Mouse (Mus musculus): Measurements from ENCODE around the gene Grhl1. TPM values are rescaled to one million over a fixed set of nuclear protein-coding genes. Genes with fewer than 3 reads are reported as not detected.

Gene Grhl1
- polyA plus RNA-seq, 1 experiment from 2014 or later: 2.8 TPM

DNA sequence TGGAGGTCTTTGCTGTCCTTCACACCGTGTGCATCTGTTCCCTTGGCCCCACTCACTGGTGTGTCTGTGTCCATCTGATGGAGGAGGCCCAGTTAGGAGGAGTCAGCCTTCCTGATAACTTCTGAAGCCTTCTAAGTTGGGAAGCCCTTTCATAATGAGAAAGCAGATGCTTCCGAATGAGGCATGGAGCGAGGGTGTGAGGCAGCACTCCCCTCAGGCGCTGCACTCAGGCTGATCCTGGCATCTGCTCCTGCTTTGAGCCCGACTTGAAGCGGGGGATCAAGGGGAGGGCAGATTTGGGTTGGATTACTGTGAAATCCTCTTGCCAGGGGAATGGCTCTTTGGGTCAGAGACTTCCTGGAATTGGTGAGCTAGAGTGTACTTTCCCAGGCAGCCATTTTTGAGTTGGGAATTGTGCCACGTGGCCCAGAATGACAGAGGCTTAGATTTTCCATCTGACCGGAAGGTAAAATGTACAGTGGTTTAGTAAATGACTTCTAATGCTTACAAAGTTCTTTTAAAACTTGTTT lies 27.3 kb downstream of the Grhl1 start:
- Histone ChIP-seq H3K27me3 (ENCODE audit: insufficient read depth, low read length) (no peaks in the 10 kb centered on the region), H3K27ac (no peak overlapping the region), H3K4me1 (replicated peaks; ENCODE audit: insufficient read depth, low read length) (no peaks in the 10 kb centered on the region), H3K4me3 (replicated peaks; ENCODE audit: low read depth, low read length) (no peak overlapping the region), H3K4me2 (ENCODE audit: low read length) (no peak overlapping the region), H3K36me3 (ENCODE audit: insufficient read depth, low read length) (no peaks in the 10 kb centered on the region), H3K9me3 (replicated peaks; ENCODE audit: low read length) (no peaks in the 10 kb centered on the region), H3K9ac (ENCODE audit: low read depth, low read length) (no peak overlapping the region)
- WGBS: 57% methylated on average over 8 of the region's 8 CpGs
- DNase-seq (ENCODE audit: low spot score) (no peak), ATAC-seq (replicated peaks; ENCODE audit: low FRiP score, low read depth) (no peak)
- TF ChIP-seq CTCF (IDR thresholded peaks at IDR 0.05; ENCODE audit: low read depth): no peak

DNA sequence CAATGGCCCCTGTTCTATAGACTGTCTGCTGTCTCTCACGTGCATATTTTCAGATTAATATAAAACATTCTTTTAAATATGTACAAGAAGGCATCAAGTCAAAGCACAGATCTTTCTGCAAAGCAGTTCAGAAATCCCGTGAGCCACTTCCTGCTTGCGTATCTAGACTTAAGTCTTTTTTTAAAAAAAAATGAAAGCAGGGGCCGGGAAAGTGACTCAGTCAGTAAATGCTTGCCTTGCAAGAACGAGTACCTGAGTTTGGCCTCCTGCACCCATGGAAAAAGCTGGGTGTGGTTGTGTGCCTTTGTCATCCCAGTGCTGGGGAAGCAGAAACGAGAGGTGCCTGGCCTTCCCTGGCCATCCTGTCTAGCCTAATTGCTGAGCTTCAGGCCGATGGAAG lies 28.0 kb downstream of the Grhl1 start:
- 90% methylated on average over 7 of the region's 7 CpGs for WGBS
- H3K27ac ChIP-seq: no peak overlapping the region

DNA sequence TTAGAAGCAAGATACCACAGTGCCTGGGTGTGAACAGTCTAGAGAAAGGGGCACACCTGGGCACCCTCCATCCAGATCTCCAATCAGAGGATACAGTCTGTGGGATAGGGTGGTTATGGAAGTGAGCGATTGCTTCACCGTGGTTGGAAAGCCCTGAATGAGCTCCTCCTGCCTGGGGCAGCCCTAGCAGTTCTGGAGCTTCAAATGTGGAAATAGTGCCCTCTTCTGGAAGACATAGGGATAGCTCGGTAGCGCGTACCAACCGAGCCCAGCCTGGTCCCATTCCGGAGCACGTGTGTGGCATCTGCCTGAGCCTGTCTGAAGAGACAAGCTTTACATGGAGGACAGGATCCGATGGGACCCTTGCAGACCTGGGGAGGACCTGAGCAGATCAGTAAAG lies 28.7 kb downstream of the Grhl1 start:
- Histone ChIP-seq H3K27me3 (ENCODE audit: insufficient read depth, low read length) (no peaks in the 10 kb centered on the region), H3K4me1 (replicated peaks; ENCODE audit: insufficient read depth, low read length) (no peaks in the 10 kb centered on the region), H3K4me3 (replicated peaks; ENCODE audit: low read depth, low read length) (no peak overlapping the region), H3K9ac (ENCODE audit: low read depth, low read length) (no peak overlapping the region), H3K27ac (no peak overlapping the region), H3K4me2 (ENCODE audit: low read length) (no peak overlapping the region), H3K9me3 (replicated peaks; ENCODE audit: low read length) (no peaks in the 10 kb centered on the region), H3K36me3 (ENCODE audit: insufficient read depth, low read length) (no peaks in the 10 kb centered on the region)
- peak; percentile 85 for DNase-seq (ENCODE audit: low spot score)
- WGBS: 3% methylated on average over 9 of the region's 9 CpGs
- peak; percentile 85 for TF ChIP-seq CTCF (IDR thresholded peaks at IDR 0.05; ENCODE audit: low read depth)
- ATAC-seq (replicated peaks; ENCODE audit: low FRiP score, low read depth): peak; percentile 77

More for the DNA sequence above, 28.0 kb downstream of the Grhl1 start:
- H3K9ac ChIP-seq (ENCODE audit: low read depth, low read length): no peak overlapping the region
- DNase-seq (ENCODE audit: low spot score): no peak
- H3K9me3 ChIP-seq (replicated peaks; ENCODE audit: low read length): no peaks in the 10 kb centered on the region
- H3K4me2 ChIP-seq (ENCODE audit: low read length): no peak overlapping the region
- TF ChIP-seq CTCF (IDR thresholded peaks at IDR 0.05; ENCODE audit: low read depth): no peak
- no peak for ATAC-seq (replicated peaks; ENCODE audit: low FRiP score, low read depth)
- H3K27me3 ChIP-seq (ENCODE audit: insufficient read depth, low read length): no peaks in the 10 kb centered on the region
- no peak overlapping the region for H3K4me3 ChIP-seq (replicated peaks; ENCODE audit: low read depth, low read length)
- no peaks in the 10 kb centered on the region for H3K4me1 ChIP-seq (replicated peaks; ENCODE audit: insufficient read depth, low read length)
- H3K36me3 ChIP-seq (ENCODE audit: insufficient read depth, low read length): no peaks in the 10 kb centered on the region

DNA sequence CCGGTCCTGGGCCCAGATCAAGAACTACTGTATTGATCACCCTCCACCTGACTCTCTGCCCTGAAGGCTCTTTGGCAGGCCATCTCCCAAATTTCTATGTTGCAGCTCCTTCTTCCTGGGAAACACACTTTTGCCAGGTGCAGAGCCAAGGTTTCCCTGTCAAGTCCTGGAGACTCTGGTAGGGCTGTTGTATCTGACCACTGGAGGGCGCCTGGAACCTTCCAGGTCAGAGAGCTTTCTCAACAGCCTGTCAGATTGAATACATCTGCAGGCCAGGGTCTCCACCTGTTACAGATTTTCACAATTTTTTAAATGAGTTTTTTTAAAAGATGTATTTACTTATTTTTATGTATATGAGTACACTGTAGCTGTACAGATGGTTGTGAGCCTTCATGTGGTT lies 31.2 kb downstream of the Grhl1 start:
- no peak for ATAC-seq (replicated peaks; ENCODE audit: low FRiP score, low read depth)
- Histone ChIP-seq H3K4me3 (replicated peaks; ENCODE audit: low read depth, low read length) (no peak overlapping the region), H3K36me3 (ENCODE audit: insufficient read depth, low read length) (no peaks in the 10 kb centered on the region), H3K4me1 (replicated peaks; ENCODE audit: insufficient read depth, low read length) (no peaks in the 10 kb centered on the region), H3K27ac (no peak overlapping the region), H3K27me3 (ENCODE audit: insufficient read depth, low read length) (no peaks in the 10 kb centered on the region), H3K9ac (ENCODE audit: low read depth, low read length) (no peak overlapping the region), H3K9me3 (replicated peaks; ENCODE audit: low read length) (no peaks in the 10 kb centered on the region), H3K4me2 (ENCODE audit: low read length) (no peak overlapping the region)
- TF ChIP-seq CTCF (IDR thresholded peaks at IDR 0.05; ENCODE audit: low read depth): peak; percentile 80
- peak; percentile 79 for DNase-seq (ENCODE audit: low spot score)
- 48% methylated on average over 2 of the region's 2 CpGs for WGBS

DNA sequence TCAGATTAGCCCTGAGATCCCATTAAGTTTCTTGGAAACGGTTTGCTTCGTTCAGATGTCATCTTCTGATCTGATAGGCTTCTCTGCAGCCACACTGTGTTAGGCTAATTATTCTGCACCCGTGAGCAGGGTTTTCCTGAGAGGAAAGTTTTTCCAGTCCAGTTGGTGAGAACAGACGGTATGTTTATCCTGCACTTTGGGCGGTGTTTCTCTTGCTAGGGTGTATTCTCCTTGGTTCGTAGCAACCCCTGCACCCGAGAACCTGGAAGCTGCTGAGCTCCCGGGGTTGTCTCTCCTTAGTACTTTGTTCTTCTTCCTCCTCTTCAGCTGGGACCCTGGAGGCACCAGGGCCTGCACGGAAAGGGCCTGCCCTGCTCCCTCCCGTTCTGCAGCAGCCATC lies 34.1 kb downstream of the Grhl1 start:
- Histone ChIP-seq H3K27ac (no peak overlapping the region), H3K27me3 (ENCODE audit: insufficient read depth, low read length) (no peaks in the 10 kb centered on the region), H3K9ac (ENCODE audit: low read depth, low read length) (no peak overlapping the region), H3K4me2 (ENCODE audit: low read length) (no peak overlapping the region), H3K36me3 (ENCODE audit: insufficient read depth, low read length) (no peaks in the 10 kb centered on the region), H3K9me3 (replicated peaks; ENCODE audit: low read length) (no peaks in the 10 kb centered on the region), H3K4me1 (replicated peaks; ENCODE audit: insufficient read depth, low read length) (no peaks in the 10 kb centered on the region), H3K4me3 (replicated peaks; ENCODE audit: low read depth, low read length) (no peak overlapping the region)
- no peak for DNase-seq (ENCODE audit: low spot score)
- no peak for TF ChIP-seq CTCF (IDR thresholded peaks at IDR 0.05; ENCODE audit: low read depth)
- ATAC-seq (replicated peaks; ENCODE audit: low FRiP score, low read depth): no peak
- 63% methylated on average over 10 of the region's 10 CpGs for WGBS

DNA sequence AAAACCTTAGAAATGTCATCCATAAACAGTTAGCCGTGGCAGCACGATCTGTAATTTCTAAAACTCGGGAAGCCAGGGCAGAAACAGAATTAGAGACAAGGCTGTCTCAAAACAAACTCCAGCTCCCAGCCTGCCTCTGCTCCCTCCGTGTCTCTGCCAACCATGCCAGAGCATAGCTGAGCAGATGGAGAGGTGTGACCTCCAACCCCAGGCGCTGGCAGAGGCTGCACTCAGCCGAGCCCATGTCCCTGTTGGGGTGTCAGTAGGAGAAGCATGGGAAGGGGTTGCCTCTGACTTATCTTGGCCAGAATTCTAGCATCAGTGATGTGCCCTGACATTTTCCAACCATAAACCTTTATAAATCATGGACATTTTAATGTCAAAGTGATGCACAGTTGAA lies 40.5 kb downstream of the Grhl1 start:
- WGBS: 36% methylated on average over 6 of the region's 6 CpGs
- Histone ChIP-seq H3K27me3 (ENCODE audit: insufficient read depth, low read length) (no peaks in the 10 kb centered on the region), H3K36me3 (ENCODE audit: insufficient read depth, low read length) (no peaks in the 10 kb centered on the region), H3K9ac (ENCODE audit: low read depth, low read length) (no peak overlapping the region), H3K4me3 (replicated peaks; ENCODE audit: low read depth, low read length) (no peak overlapping the region), H3K9me3 (replicated peaks; ENCODE audit: low read length) (no peaks in the 10 kb centered on the region), H3K27ac (no peak overlapping the region), H3K4me1 (replicated peaks; ENCODE audit: insufficient read depth, low read length) (no peaks in the 10 kb centered on the region), H3K4me2 (ENCODE audit: low read length) (no peak overlapping the region)
- DNase-seq (ENCODE audit: low spot score) (no peak), ATAC-seq (replicated peaks; ENCODE audit: low FRiP score, low read depth) (no peak)
- TF ChIP-seq CTCF (IDR thresholded peaks at IDR 0.05; ENCODE audit: low read depth): no peak

DNA sequence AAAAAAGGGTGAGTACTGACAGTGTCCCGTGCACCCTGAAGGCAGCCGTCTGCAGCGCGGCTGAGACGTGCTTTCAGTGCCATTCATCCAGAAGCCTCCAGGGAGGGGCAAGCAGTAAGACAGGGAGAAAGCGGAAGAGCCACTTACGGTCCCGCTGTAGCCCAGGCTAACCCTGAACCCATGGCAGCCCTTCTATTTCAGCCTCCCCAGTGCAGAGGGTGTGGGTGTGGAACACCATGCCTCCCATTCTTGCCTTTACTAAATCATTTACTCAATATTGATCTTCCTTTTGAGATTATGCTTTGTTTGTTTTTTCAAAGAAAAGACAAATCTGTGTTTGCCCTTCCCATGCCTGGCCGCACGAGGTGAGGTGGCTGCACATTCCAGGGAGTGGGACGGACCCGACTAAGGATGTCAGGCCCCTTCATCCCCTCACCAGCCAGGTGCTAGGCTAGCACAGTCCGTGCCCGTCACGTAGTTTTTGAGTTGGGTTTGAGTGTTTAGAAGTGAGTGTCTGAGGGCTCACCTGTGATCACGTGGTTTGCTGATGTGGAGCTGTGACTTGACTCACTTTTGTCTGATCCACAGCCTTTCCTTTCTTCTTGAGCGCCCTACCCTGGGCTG lies 42.5 kb downstream of the Grhl1 start:
- Histone ChIP-seq H3K4me1 (replicated peaks; ENCODE audit: insufficient read depth, low read length) (no peaks in the 10 kb centered on the region), H3K4me3 (replicated peaks; ENCODE audit: low read depth, low read length) (no peak overlapping the region), H3K4me2 (ENCODE audit: low read length) (no peak overlapping the region), H3K36me3 (ENCODE audit: insufficient read depth, low read length) (no peaks in the 10 kb centered on the region), H3K27ac (no peak overlapping the region), H3K27me3 (ENCODE audit: insufficient read depth, low read length) (no peaks in the 10 kb centered on the region), H3K9ac (ENCODE audit: low read depth, low read length) (no peak overlapping the region), H3K9me3 (replicated peaks; ENCODE audit: low read length) (no peaks in the 10 kb centered on the region)
- WGBS: 84% methylated on average over 17 of the region's 17 CpGs
- DNase-seq (ENCODE audit: low spot score): no peak
- no peak for TF ChIP-seq CTCF (IDR thresholded peaks at IDR 0.05; ENCODE audit: low read depth)
- ATAC-seq (replicated peaks; ENCODE audit: low FRiP score, low read depth): no peak
